Mouse (Mus musculus) T-helper 17 cell (primary cell): ENCODE measurements around the gene Tcte3.
"Not testable (repeated sequence)": the region's sequence is repeated elsewhere in the genome, so short reads cannot be mapped to it uniquely, and the experiment has no call there.

ENCODE experiments used
- in situ Hi-C, 2 experiments: fragments of 300-600 bp; cut with MboI, MseI; formaldehyde crosslinking; loops; 1 replicate in 1 of 2; 2 replicates in 1 of 2; pipeline ENCODE4 v1.15.1; 2025; ENCODE audit warnings: high pct_unique_total_duplicates in 2 of 2

Gene Tcte3

DNA sequence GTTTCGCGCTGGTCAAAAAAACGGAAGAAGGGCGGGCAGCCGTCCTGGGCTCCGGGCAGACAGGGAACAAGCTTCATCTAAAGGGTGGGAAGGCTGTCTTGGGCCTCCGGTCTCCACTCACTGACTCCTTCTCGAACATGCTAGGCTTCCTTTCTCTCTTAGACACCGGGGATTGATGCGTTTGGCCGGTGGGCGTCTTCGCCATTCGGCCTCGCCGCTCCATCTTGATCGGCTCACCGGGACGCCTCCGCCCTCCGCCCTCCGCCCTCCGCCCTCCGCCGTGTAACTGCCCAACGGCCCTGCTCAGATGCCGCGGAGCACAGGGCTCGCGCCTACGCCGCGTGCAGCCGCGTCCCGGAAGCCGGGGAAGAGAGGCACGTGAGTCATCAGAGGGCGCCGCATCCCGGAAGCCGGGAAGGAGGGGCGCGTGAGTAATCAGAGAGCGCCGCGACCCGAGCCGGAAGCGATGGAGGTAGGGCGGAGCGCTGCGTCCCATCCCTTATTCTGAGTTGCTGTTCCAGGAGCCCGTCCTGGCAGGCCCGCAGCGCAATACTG, at the start of gene Tcte3, which contains the start of the genes Ermard and Gm3448:
Gene Tcte3 (minus strand): TSS at position 314 of the 555 bp plus-strand sequence.
Gene Ermard (plus strand): TSS at position 34 of the 555 bp plus-strand sequence.
Gene Gm3448 (minus strand): TSS at position 363 of the 555 bp plus-strand sequence.
- in situ Hi-C loops: not testable (repeated sequence)

DNA sequence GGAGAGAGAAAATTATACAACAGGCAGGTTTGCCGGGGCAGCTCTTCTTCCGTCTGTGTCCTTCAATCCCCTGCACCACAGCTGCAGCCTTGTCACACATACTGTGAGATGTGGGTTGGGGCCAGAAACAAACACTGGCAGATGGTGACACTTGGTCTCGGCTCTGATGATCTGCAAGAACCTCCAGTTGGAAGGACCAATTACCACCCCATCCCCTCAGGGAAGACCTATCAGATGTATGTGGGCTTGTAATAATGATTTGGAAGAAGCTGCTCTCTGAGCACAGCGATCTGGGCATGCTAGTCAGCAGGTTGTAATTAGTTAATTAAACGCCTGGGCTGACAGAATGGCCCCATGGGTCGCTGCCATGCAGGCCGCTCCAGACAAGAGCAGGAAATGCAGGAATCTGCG, 47.3 kb upstream of the Tcte3 start:
- in situ Hi-C loops: no loop called here

DNA sequence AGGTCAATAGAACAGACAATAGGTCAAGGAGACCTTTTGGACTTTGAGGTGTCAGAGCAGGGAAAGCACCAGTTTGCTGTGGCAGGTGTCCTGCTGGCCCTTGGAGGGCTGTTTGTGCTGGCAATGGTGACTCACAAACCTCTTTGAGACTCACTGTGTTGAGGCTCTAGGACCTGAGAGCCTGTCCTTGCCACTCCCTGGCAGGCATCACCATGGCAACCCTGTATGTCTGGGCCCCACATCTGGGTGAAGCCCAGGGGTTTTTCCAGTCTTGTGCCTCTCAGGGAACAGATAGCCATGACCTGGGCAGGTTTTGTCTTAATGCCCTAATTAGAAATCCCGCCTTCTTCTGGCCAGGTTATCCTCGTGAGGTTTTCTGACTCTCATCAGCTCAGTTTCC, 46.9 kb upstream of the Tcte3 start:
- in situ Hi-C loops: no loop called here

DNA sequence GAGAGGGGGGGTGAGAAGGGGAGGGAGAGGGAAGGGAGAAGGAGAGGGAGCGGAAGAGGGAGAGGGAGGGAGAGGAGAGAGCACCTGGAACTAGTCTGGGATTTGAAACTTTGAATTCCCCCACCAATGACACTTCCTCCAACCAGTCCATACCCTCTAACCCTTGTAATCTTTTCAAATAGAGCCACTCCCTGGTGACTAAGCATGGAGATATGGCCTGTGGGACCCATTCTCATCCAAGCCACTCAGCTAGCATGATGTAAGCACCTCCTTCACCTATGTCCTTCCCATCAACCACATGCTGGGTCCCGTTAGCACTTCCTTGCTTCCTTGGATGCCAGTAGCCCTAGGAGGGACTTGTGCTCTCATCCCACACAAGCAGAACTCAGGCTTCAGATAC, 43.7 kb upstream of the Tcte3 start:
- in situ Hi-C loops: no loop called here

DNA sequence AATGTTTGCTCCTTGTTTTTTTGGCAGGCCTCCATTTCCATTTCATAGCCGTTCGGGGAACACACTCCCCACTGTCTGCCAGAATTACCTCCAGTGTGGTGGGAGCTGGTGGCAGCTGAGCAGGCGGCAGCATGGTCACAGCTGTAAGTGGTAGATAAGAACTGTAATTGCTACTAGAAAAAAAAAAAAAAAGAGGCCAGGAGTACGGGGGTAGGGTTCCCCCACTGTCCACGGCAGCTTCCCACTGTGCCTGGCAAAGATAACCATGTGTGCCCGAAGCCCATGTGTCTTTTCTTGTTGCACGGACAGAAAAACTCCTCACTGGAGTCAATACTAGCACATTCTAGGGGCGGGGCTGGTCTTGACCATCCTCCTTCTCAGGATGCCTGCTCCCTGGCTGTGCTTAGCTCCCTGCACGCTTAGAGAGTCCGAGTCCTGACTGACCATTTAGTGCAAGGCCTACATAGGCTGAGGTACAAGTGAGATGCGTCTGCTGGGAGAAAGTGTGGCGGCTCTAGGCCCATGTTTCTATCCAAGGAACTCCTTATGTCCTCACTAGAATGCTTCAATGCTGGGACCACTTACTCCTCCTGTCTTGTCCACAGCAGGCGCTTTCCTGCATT, 43.0 kb upstream of the Tcte3 start:
- in situ Hi-C loops: no loop called here

DNA sequence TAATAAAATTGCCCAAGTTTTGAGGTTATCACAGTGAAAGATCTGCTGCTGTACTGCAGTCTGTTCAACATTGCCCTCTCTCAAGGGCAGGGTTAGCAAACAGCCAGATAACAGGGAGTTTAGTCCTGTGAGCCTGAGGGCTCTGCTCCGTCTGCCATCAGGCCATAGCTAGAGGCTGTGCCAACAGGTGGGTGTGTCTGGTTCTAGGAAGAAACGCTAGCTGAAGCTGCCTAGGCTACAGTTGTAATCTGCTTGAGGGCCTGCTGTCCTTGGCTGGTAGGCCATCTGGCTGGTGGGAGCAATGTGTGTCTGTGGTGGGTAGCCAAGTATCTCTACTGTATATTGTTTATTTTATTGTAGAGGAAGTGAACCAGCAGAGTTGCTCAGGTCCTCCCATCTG, 36.2 kb upstream of the Tcte3 start:
- in situ Hi-C loops: no loop called here

DNA sequence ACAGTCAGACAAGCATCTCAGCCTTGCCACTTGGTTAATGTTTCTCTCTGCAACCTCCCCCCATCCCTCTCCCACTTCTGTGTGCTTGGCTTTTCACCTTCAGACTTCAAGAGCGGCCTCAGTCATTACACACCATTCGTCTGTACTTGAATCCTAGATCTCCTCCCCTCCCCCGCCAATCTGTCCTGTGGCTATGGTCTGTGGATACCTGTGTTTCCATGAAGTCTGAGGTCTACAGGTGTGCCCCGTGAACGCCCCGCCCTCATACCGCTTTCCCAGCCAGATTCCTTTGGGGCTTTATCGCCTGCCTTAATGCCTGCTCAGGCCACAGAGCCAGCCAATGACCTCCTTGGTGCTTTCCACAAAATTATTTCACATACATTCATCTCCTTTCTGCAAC, 33.7 kb upstream of the Tcte3 start:
- in situ Hi-C loops: no loop called here

DNA sequence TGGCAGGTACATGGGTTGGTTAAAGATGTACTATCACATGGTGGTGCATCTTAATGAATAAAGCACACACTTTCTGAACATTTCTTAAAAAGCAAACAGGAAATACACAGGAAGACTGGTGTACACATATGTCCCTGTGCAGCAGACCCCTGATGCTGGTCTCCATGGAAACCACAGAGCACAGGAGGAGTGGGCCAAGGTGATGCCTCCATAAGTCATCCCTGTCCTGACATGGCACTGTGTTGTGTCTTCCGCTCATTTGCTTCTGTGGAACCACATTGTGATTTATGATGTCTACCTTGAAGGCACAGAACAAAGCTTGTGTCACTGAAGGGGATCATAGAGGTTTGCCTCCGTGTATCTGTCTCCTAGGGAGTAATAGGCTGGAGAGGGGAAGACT, 30.9 kb upstream of the Tcte3 start:
- in situ Hi-C loops: no loop called here

DNA sequence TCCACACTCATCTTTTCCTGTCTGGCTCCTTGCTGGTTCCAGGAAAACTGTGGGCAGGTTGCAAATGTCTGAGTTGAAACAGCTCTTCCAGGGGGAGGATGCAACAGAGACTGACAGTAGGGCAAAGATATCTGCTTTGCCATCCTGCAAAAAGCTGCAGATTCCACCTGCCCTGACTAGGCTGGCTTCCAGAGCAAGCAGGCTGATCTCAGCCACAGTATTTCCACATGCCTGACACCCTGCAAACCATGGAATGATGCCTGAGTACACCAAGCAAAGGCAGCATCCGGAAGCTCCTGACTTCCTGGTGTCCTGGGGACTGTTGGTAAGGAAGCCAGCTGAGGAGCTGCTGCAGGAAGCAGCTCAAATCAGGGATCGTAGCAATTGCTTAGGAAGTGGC, 27.8 kb upstream of the Tcte3 start:
- in situ Hi-C loops: loop anchor here (5.0 kb wide), 2 partner anchors 398 to 403 kb away; no protein-coding TSS in a partner anchor

DNA sequence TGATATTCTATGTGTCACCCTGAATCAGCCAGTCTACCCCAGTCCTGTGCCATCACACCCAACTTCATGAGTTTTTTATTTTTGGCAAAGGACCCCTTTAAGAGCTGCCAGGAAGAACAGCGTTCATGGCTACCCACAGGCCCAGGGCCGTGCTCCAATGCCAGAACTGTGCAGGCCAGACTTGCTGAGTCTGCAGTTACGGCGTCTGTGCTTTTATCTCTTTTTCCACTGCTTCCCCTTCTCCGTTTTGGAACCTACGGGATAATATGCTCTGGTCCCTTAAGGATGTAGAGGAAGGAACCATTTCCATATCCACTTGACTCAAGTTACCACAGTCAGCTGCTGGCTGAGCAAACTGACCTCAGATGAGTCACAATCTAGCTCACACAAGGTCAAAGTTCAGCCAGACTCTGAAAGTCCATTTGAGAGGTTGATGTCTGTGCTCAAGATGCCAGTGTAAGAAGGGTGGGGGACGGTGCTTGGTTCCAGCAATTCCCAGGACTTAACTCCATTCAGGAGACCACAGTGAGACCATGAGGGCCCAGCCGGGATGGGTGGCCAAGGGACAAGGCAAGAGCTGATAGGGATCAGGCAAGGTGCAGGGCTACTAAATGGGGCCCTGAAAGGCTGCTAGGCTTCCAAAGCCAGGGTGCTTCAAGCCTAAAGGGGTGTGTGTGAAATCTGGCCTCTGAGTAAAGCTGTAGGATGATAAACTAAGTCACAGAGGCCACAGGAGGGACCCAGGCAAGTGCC, 26.9 kb upstream of the Tcte3 start:
- in situ Hi-C loops: loop anchor here (5.0 kb wide), 2 partner anchors 399 to 404 kb away; no protein-coding TSS in a partner anchor

DNA sequence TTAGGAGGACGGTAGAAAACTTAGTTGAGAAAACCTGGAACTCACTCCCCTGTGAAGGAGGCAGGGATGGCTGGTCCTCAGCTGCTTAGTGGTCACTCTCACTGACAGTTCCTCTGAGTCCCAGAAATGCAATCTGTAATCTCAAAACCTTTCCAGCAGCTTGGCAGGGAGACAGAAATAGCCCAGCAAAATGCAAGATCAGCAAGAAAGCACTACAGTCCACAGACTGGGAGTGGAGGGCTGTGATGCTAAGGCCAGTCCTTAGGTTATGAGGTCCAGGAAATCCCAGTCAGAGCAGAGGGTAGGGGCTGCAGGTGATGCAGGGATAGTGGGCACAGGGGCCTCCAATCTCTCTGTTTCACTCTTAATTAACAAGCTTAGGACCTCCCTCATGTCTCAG, 25.6 kb upstream of the Tcte3 start:
- in situ Hi-C loops: loop anchor here (5.0 kb wide), 2 partner anchors 400 to 405 kb away; no protein-coding TSS in a partner anchor

DNA sequence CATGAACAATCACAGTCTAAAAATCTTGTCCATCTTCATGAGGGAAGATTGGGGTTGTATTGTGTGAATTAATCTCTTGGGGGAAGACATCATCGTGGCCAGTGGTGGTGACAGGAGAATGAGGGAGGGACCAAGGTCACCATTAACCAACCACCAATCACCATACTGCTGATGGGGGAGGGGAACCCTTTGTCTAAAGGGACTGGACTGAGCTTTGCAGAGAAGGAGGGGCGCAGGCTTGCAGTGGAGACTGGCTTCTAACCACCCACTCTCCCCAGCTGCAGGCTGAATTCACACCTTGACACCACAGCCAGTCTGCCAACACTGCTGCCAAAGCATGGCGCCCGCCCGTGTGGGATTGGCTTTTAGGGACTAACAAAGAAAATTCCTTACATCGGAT, 24.8 kb upstream of the Tcte3 start:
- in situ Hi-C loops: loop anchor here (5.0 kb wide), 2 partner anchors 401 to 406 kb away; no protein-coding TSS in a partner anchor

DNA sequence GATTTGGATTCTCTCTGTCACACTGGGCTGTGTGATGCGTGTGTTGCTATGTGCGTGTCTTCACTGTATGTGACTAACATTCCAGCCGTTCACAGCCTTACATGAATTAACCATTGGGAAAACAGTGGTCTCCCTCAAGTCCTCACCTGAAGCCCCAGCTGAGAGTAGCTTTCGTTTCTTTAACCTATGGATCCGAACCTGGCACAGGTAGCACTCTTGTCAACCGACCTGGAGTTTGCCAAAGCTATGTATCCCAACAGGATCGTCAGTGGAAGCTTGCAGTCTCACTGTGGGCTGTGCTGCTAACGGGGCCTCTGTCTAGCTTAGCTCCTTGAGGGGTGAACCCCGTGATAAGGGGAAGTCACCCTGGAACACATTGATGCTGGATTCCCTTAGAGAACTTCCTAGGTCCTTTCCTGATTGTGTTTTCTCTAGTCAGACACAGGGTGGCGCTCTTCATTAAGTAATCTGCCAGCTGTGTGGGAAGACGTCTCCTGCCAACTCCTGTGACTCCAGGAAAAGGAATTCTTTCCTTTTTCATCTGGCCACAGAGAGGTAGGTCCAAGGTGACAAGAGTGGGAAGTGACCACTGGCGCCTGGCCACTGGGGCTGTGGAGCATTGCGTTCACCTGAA, 24.2 kb upstream of the Tcte3 start:
- in situ Hi-C loops: loop anchor here (5.0 kb wide), 2 partner anchors 402 to 407 kb away; no protein-coding TSS in a partner anchor

DNA sequence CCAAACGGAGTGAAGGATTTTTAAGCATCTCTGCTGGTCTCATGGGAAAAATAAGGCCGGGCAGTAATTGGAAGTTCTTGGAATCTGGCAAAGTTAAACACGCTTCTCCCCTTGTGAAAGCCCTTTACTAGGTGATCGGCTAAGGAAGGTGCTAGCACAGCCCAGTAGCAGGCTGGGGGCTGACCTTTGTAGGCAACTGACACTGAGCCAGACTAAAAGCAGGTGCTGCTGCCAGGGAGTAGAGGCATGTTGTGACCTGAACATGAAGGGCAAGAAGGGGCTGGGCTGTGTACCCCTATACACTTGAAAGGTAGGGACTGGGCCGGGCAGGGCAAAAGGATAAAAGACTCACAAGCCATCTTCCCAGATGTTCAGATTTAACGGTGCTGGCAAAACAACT, 19.1 kb upstream of the Tcte3 start:
- in situ Hi-C loops: no loop called here

DNA sequence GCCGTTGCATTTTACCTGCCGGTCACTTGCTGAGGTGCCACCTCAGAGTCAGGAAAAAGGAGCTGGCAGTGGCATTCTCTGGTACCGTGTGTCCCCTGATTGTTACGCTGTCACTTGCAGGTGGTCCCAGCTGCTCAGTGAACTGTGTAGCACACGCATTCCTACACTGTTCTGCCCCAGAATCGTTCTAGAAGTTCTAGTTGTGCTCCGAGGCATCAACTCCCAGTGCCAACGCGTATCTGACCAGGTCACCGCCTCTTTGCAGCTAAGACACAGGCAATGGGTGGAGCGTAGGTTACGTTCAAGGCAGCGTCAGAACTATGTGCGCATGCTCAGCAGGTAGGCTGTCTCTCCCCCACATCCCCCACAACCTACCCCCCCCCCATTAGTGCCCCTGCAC, 18.4 kb upstream of the Tcte3 start:
- in situ Hi-C loops: loop anchor here (5.0 kb wide), 3 partner anchors 42 to 77 kb away; no protein-coding TSS in a partner anchor

DNA sequence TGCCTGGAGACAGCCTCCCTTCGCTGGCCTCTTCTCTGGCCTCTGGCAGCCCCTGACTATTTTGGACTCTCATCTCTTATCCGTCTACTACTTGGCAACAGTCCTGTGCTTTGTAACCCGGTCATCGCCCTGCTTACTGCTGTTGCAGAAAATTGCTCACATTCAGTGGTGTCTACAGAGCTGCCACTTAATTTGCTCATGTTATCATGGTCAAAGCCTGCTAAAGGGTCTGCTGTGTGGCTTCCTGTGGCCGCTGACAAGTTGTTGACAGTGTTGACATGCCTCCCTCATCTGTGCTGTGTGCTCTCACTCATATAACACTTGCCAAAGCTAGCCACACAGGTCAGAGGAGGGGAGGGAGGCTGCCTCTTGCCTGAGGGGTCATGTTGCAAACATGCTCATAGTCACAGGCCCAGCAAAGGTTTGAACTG, 16.9 kb upstream of the Tcte3 start:
- in situ Hi-C loops: loop anchor here (5.0 kb wide), 3 partner anchors 41 to 76 kb away; no protein-coding TSS in a partner anchor

DNA sequence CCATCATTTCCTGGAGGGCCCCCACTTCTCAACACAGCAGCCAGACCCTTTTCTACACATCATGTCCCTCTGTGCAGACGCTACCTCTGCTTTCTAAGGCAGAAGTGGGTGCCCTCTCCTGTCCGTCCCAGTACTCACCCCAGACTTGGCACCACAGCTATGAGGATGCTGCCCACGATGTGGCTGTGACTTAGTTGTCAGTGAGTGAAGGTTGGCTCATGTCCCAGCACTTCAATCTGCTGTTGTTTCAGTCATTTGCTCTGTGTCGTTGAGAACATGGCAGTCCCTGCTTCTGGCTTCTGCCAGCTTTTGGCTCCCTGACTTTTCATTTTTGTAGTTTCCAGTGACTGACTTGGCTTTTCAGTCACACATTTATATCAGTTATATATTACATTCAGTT, 14.6 kb upstream of the Tcte3 start:
- in situ Hi-C loops: loop anchor here (5.0 kb wide), 3 partner anchors 39 to 74 kb away; no protein-coding TSS in a partner anchor

DNA sequence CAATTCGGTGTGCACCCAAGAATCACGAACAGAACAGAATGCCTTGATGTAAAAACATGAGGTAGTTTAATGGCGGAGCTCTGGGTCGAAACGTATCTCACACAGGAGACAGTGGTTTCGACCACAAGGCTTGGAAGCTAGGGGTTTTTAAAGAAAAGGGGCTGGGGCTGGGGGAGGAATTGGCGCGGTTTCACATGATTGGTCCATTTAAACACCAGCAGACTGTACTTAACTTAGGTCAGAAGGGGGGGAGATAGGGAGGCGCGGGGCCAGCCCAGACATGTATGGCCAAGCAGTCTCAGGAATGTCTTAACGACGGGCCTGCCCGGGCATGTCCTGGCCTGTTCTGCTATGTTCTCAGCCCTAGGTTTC, 12.5 kb upstream of the Tcte3 start:
- in situ Hi-C loops: not testable (repeated sequence)

DNA sequence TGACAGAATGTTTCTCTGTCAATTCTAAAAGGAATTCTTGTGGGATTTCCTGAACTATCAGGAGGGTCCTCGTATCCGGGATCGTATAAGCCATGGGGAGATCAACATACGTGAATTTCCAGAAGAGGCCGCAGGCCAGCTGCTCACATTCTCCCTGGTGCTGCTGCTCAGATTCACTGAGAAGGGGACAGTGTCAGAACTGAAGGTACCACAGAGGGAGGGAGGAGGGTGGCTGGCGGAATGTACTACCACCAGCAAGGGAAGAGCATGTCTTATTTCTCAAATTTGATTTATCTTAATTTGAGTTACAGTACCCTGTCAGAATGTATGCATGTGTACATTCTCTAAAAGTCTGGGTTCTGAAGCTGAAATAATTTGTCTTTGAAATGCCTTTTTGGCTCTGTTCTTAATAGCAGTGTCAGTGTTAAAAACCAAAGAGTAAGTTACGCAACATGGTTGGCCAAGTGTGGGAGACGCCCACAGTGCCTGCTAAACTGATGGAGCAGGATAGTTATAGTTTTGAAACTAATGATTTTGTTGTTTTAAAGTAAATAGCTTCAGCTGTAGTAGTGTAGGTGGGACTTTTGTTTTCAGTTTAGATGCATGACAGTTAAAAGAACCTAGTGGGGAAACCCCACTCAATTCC, 12.0 kb upstream of the Tcte3 start:
- in situ Hi-C loops: not testable (repeated sequence)

DNA sequence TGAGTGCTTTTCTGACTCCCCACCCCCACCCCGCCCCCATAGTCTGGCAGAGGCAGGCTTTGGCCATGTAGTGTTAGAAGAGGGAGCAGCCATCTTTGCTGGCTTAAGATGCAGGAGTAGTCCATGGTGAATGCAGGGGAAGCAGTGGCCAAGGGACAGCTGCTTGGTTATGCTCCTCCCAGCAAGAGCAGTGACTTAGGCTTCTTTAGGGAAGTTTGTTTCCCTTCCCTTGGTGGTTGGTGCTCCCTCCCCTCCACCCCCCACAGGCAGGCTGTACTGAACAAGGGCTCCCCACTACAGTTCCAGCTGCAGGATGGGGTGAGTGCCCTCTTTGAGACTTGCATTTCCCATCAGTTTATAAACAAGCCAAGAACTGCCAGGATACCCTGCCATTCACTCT, 11.5 kb upstream of the Tcte3 start:
- in situ Hi-C loops: not testable (repeated sequence)

DNA sequence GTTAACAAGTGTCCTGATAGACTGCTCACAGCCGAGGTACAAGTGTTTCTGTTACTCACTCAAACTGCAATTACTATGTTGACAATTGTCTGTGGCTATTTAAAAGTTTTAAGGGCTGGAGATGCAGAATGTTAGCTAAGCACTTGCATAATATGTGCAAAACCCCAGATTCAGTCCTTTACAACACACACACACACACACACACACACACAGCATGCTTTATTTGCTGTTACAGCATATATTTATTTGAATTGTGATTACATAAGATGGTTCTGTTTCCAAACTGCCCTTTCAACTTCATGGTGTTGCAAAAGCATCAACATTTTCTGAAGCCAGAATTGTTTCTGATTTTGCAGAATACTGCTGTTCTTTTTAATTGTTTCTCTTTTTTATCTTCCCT, 9.1 kb upstream of the Tcte3 start:
- in situ Hi-C loops: not testable (repeated sequence)
